Mouse (Mus musculus): Measurements from ENCODE around the gene Gm45021. TPM values are rescaled to one million over a fixed set of nuclear protein-coding genes. Genes with fewer than 3 reads are reported as not detected.

Gene Gm45021
- polyA plus RNA-seq, 1 experiment, result not detected

DNA sequence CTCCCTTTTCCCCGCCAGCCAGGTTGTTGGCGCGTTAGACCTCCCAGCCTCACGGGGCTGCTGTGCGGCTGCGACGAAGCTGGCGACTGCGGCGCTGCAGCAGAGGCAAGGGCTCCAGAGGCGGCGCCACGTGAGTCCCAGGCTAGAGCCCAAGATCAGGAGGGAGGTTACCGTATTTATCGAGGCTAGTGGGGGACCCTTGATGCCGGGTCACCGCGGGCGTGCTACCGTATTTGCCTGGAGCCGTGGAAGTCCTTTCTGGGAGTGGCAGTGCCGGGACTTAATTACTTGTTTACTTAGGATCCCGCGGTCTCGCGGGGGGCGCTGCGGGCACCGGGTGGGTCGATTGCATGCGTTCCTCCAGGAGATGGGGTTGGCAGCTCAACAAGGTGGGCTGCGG, 37.6 kb downstream of the Gm45021 start:
- peaks cover 12% of the 10 kb centered on the region for H3K4me1 ChIP-seq (ENCODE audit: control insufficient read depth, insufficient read depth, insufficient read length)
- no peak overlapping the region for H3K27ac ChIP-seq (ENCODE audit: insufficient read depth, low read length)
- H3K27me3 ChIP-seq (ENCODE audit: control insufficient read depth, insufficient read depth, low read length), result peaks cover 6% of the 10 kb centered on the region
- no peak for TF ChIP-seq POLR2A (IDR thresholded peaks at IDR 0.05; ENCODE audit: low read depth, low read length)
- no peak for TF ChIP-seq CTCF (IDR thresholded peaks at IDR 0.05; ENCODE audit: extremely low read depth, insufficient read depth, insufficient read length, insufficient replicate concordance)
- no peaks in the 10 kb centered on the region for H3K36me3 ChIP-seq (ENCODE audit: control insufficient read depth, insufficient read depth, low read length)
- 1% methylated on average over 32 of the region's 32 CpGs for WGBS
- DNase-seq (ENCODE audit: low read depth in 1 of 2, low spot score in 2 of 2), result no peak
- H3K4me3 ChIP-seq (ENCODE audit: extremely low read depth, insufficient read depth, insufficient read length), result peak overlapping the region; percentile 51

DNA sequence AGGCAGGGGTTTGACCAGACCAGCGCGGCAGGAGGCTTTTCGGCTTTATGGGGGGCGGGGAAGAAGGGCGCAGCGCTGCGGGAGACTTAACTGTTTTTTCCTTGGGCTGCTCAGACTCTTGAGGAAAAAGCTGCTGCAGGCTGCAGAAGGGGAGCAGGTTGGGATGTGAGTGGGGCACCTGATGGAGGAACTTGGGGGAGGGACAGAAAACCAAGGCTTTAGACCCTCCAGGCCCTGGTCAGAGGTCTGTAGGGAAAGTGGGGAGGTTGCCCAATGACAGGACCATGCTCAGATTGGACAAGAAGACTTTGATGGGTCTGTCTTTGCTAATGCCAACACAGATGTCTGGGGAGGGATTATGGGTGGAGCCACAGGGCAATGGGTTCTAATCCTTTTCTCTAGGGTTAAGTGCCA, 38.1 kb downstream of the Gm45021 start:
- Histone ChIP-seq H3K4me1 (ENCODE audit: control insufficient read depth, insufficient read depth, insufficient read length) (peaks cover 12% of the 10 kb centered on the region), H3K27me3 (ENCODE audit: control insufficient read depth, insufficient read depth, low read length) (peaks cover 6% of the 10 kb centered on the region), H3K4me3 (ENCODE audit: extremely low read depth, insufficient read depth, insufficient read length) (peak overlapping the region; percentile 51; the same call in 1 of the 2 replicates), H3K27ac (ENCODE audit: insufficient read depth, low read length) (no peak overlapping the region), H3K36me3 (ENCODE audit: control insufficient read depth, insufficient read depth, low read length) (no peaks in the 10 kb centered on the region)
- no peak for DNase-seq (ENCODE audit: low read depth in 1 of 2, low spot score in 2 of 2)
- 22% methylated on average over 7 of the region's 7 CpGs for WGBS
- no peak for TF ChIP-seq CTCF (IDR thresholded peaks at IDR 0.05; ENCODE audit: extremely low read depth, insufficient read depth, insufficient read length, insufficient replicate concordance)
- no peak for TF ChIP-seq POLR2A (IDR thresholded peaks at IDR 0.05; ENCODE audit: low read depth, low read length)

- whole genome bisulfite sequencing, result 66% methylated on average over 3 of the region's 3 CpGs
- Histone ChIP-seq H3K4me3 (ENCODE audit: extremely low read depth, insufficient read depth, insufficient read length) (no peak overlapping the region), H3K27ac (ENCODE audit: insufficient read depth, low read length) (no peak overlapping the region), H3K27me3 (ENCODE audit: control insufficient read depth, insufficient read depth, low read length) (peaks cover 6% of the 10 kb centered on the region), H3K36me3 (ENCODE audit: control insufficient read depth, insufficient read depth, low read length) (no peaks in the 10 kb centered on the region), H3K4me1 (ENCODE audit: control insufficient read depth, insufficient read depth, insufficient read length) (peaks cover 12% of the 10 kb centered on the region)
- TF ChIP-seq POLR2A (IDR thresholded peaks at IDR 0.05; ENCODE audit: low read depth, low read length) (no peak), CTCF (IDR thresholded peaks at IDR 0.05; ENCODE audit: extremely low read depth, insufficient read depth, insufficient read length, insufficient replicate concordance) (no peak)
- no peak for DNase-seq (ENCODE audit: low read depth in 1 of 2, low spot score in 2 of 2)
These were observed 39.0 kb downstream of the Gm45021 start for GRCm38 (mm10) chr6:48628377-48628776.

GRCm38 (mm10) chr6:48628808-48629660, 39.6 kb downstream of the Gm45021 start:
- H3K36me3 ChIP-seq (ENCODE audit: control insufficient read depth, insufficient read depth, low read length), result no peaks in the 10 kb centered on the region
- H3K4me1 ChIP-seq (ENCODE audit: control insufficient read depth, insufficient read depth, insufficient read length), result peaks cover 12% of the 10 kb centered on the region
- no peak for DNase-seq (ENCODE audit: low read depth in 1 of 2, low spot score in 2 of 2)
- H3K4me3 ChIP-seq (ENCODE audit: extremely low read depth, insufficient read depth, insufficient read length), result peak overlapping the region; percentile 57
- no peak for TF ChIP-seq POLR2A (IDR thresholded peaks at IDR 0.05; ENCODE audit: low read depth, low read length)
- TF ChIP-seq CTCF (IDR thresholded peaks at IDR 0.05; ENCODE audit: extremely low read depth, insufficient read depth, insufficient read length, insufficient replicate concordance), result no peak
- WGBS, result 11% methylated on average over 54 of the region's 54 CpGs
- H3K27me3 ChIP-seq (ENCODE audit: control insufficient read depth, insufficient read depth, low read length), result peaks cover 6% of the 10 kb centered on the region
- no peak overlapping the region for H3K27ac ChIP-seq (ENCODE audit: insufficient read depth, low read length)

GRCm38 (mm10) chr6:48629661-48630034, 40.2 kb downstream of the Gm45021 start:
- Histone ChIP-seq H3K27me3 (ENCODE audit: control insufficient read depth, insufficient read depth, low read length) (peaks cover 6% of the 10 kb centered on the region), H3K27ac (ENCODE audit: insufficient read depth, low read length) (no peak overlapping the region), H3K4me1 (ENCODE audit: control insufficient read depth, insufficient read depth, insufficient read length) (peaks cover 12% of the 10 kb centered on the region), H3K4me3 (ENCODE audit: extremely low read depth, insufficient read depth, insufficient read length) (peak overlapping the region; percentile 57), H3K36me3 (ENCODE audit: control insufficient read depth, insufficient read depth, low read length) (no peaks in the 10 kb centered on the region)
- DNase-seq (ENCODE audit: low read depth in 1 of 2, low spot score in 2 of 2), result no peak
- TF ChIP-seq POLR2A (IDR thresholded peaks at IDR 0.05; ENCODE audit: low read depth, low read length) (no peak), CTCF (IDR thresholded peaks at IDR 0.05; ENCODE audit: extremely low read depth, insufficient read depth, insufficient read length, insufficient replicate concordance) (no peak)
- 25% methylated on average over 13 of the region's 13 CpGs for WGBS

GRCm38 (mm10) chr6:48630831-48631230, 41.4 kb downstream of the Gm45021 start:
- Histone ChIP-seq H3K27me3 (ENCODE audit: control insufficient read depth, insufficient read depth, low read length) (peaks cover 6% of the 10 kb centered on the region), H3K36me3 (ENCODE audit: control insufficient read depth, insufficient read depth, low read length) (no peaks in the 10 kb centered on the region), H3K4me3 (ENCODE audit: extremely low read depth, insufficient read depth, insufficient read length) (no peak overlapping the region), H3K27ac (ENCODE audit: insufficient read depth, low read length) (no peak overlapping the region), H3K4me1 (ENCODE audit: control insufficient read depth, insufficient read depth, insufficient read length) (peaks cover 12% of the 10 kb centered on the region)
- 91% methylated on average over 8 of the region's 8 CpGs for WGBS
- no peak for TF ChIP-seq CTCF (IDR thresholded peaks at IDR 0.05; ENCODE audit: extremely low read depth, insufficient read depth, insufficient read length, insufficient replicate concordance)
- no peak for TF ChIP-seq POLR2A (IDR thresholded peaks at IDR 0.05; ENCODE audit: low read depth, low read length)
- DNase-seq (ENCODE audit: low read depth in 1 of 2, low spot score in 2 of 2), result no peak

- no peak for DNase-seq (ENCODE audit: low read depth in 1 of 2, low spot score in 2 of 2)
These were observed 45.7 kb downstream of the Gm45021 start for GRCm38 (mm10) chr6:48635105-48635504.

More at GRCm38 (mm10) chr6:48635105-48635504, 45.7 kb downstream of the Gm45021 start:
- H3K36me3 ChIP-seq (ENCODE audit: control insufficient read depth, insufficient read depth, low read length), result no peaks in the 10 kb centered on the region
- no peak overlapping the region for H3K4me3 ChIP-seq (ENCODE audit: extremely low read depth, insufficient read depth, insufficient read length)
- H3K4me1 ChIP-seq (ENCODE audit: control insufficient read depth, insufficient read depth, insufficient read length), result no peaks in the 10 kb centered on the region
- no peak overlapping the region for H3K27ac ChIP-seq (ENCODE audit: insufficient read depth, low read length)
- TF ChIP-seq CTCF (IDR thresholded peaks at IDR 0.05; ENCODE audit: extremely low read depth, insufficient read depth, insufficient read length, insufficient replicate concordance) (no peak), POLR2A (IDR thresholded peaks at IDR 0.05; ENCODE audit: low read depth, low read length) (no peak)
- WGBS, result 90% methylated on average over 2 of the region's 2 CpGs
- H3K27me3 ChIP-seq (ENCODE audit: control insufficient read depth, insufficient read depth, low read length), result no peaks in the 10 kb centered on the region

Data from spleen, adult 2 months (tissue).